Mouse (Mus musculus) MEL (cell line): Measurements from ENCODE around the gene Psmb9. TPM values are rescaled to one million over a fixed set of nuclear protein-coding genes. Genes with fewer than 3 reads are reported as not detected.

Experiments used
- DNase-seq: peaks from one replicate; pipeline ENCODE4 v3.0.0; 2011; ENCODE audit warnings: low read depth, low spot score
- H3K27ac ChIP-seq: 2 replicates; pipeline ENCODE4 v1.5.1; 2012; ENCODE audit warnings: low read depth, mild to moderate bottlenecking, control low read depth, low read length, moderate library complexity; ENCODE audit not compliant: control insufficient read depth
- H3K27me3 ChIP-seq, 2 experiments: fragments of 150-350 bp in 1 of 2; sonication (generic) in 1 of 2; 2 replicates each; pipeline ENCODE4 v1.6.1; 2012; ENCODE audit warnings: low read length in 2 of 2, mild to moderate bottlenecking in 2 of 2, improper control_type of control experiment in 1 of 2, moderate library complexity in 1 of 2; ENCODE audit not compliant: insufficient read depth in 2 of 2, control insufficient read depth in 1 of 2
- H3K36me3 ChIP-seq, 2 experiments: 2 replicates each; pipeline ENCODE4 v1.6.1; 2012 to 2014; ENCODE audit warnings: low read length in 2 of 2, improper control_type of control experiment in 1 of 2, inconsistent platforms in 1 of 2, mild to moderate bottlenecking in 1 of 2; ENCODE audit not compliant: insufficient read depth in 2 of 2, control insufficient read depth in 1 of 2
- H3K4me1 ChIP-seq, 2 experiments: fragments of 150-350 bp in 1 of 2; sonication (generic) in 1 of 2; 2 replicates each; pipeline ENCODE4 v1.6.1; 2012; ENCODE audit warnings: low read length in 2 of 2, improper control_type of control experiment in 1 of 2, mild to moderate bottlenecking in 1 of 2; ENCODE audit not compliant: insufficient read depth in 2 of 2, control insufficient read depth in 1 of 2
- H3K4me3 ChIP-seq, 2 experiments: fragments of 150-350 bp in 1 of 2; sonication (generic) in 1 of 2; 2 replicates each; pipeline ENCODE4 v1.5.1; 2012; ENCODE audit warnings: low read depth in 2 of 2, low read length in 2 of 2, mild to moderate bottlenecking in 2 of 2, moderate library complexity in 2 of 2, control low read depth in 1 of 2, improper control_type of control experiment in 1 of 2; ENCODE audit not compliant: control insufficient read depth in 1 of 2, insufficient read depth in 1 of 2
- H3K79me2 ChIP-seq: 2 replicates; pipeline ENCODE4 v1.6.1; 2012; ENCODE audit warnings: mild to moderate bottlenecking, low read length, moderate library complexity; ENCODE audit not compliant: control insufficient read depth, poor library complexity, insufficient read depth
- H3K9ac ChIP-seq: 2 replicates; pipeline ENCODE4 v1.6.1; 2012; ENCODE audit warnings: low read depth, mild to moderate bottlenecking, control low read depth, low read length, moderate library complexity; ENCODE audit not compliant: control insufficient read depth, poor library complexity, severe bottlenecking
- H3K9me3 ChIP-seq: fragments of 150-350 bp; sonication (generic); replicated peaks from 2 replicates; pipeline ENCODE4 v1.6.1; 2012; ENCODE audit warnings: mild to moderate bottlenecking, low read length, improper control_type of control experiment, moderate library complexity; ENCODE audit not compliant: insufficient read depth
- BHLHE40 ChIP-seq: IDR thresholded peaks from 2 replicates; pipeline ENCODE4 v1.6.1; 2012; ENCODE audit warnings: low read depth, mild to moderate bottlenecking, inconsistent platforms, low read length, improper control_type of control experiment, borderline replicate concordance
- CHD2 ChIP-seq: IDR thresholded peaks from 2 replicates; pipeline ENCODE4 v1.6.1; 2011; ENCODE audit warnings: low read length, improper control_type of control experiment
- E2F4 ChIP-seq: IDR thresholded peaks from 2 replicates; pipeline ENCODE4 v1.6.1; 2011; ENCODE audit warnings: low read depth, low read length, improper control_type of control experiment, borderline replicate concordance
- ETS1 ChIP-seq: IDR thresholded peaks from 2 replicates; pipeline ENCODE4 v1.6.1; 2012; ENCODE audit warnings: low read depth, mild to moderate bottlenecking, inconsistent platforms, low read length, improper control_type of control experiment, moderate library complexity
- HCFC1 ChIP-seq: IDR thresholded peaks from 2 replicates; pipeline ENCODE4 v1.6.1; 2012; ENCODE audit warnings: low read depth, mild to moderate bottlenecking, inconsistent platforms, low read length, improper control_type of control experiment, moderate library complexity
- JUND ChIP-seq: IDR thresholded peaks from 2 replicates; pipeline ENCODE4 v1.6.1; 2011; ENCODE audit warnings: low read depth, mild to moderate bottlenecking, improper control_type of control experiment, low read length
- MAX ChIP-seq: IDR thresholded peaks from 2 replicates; pipeline ENCODE4 v1.6.1; 2011; ENCODE audit warnings: low read length, improper control_type of control experiment
- MAZ ChIP-seq: IDR thresholded peaks from 2 replicates; pipeline ENCODE4 v1.6.1; 2012; ENCODE audit warnings: low read depth, mild to moderate bottlenecking, inconsistent platforms, low read length, improper control_type of control experiment
- MEF2A ChIP-seq: IDR thresholded peaks from 2 replicates; pipeline ENCODE4 v1.6.1; 2014; ENCODE audit warnings: low read depth, mild to moderate bottlenecking, inconsistent platforms, low read length, improper control_type of control experiment; ENCODE audit not compliant: poor library complexity, insufficient replicate concordance, severe bottlenecking; ENCODE audit errors: extremely low read depth
- MXI1 ChIP-seq: IDR thresholded peaks from 2 replicates; pipeline ENCODE4 v1.6.1; 2011; ENCODE audit warnings: mild to moderate bottlenecking, low read depth, low read length, improper control_type of control experiment
- MYC ChIP-seq: IDR thresholded peaks from 2 replicates; pipeline ENCODE4 v1.6.1; 2011; ENCODE audit warnings: low read depth, mild to moderate bottlenecking, low read length, improper control_type of control experiment, moderate library complexity
- POLR2A ChIP-seq, 2 experiments: IDR thresholded peaks; 2 replicates each; pipeline ENCODE4 v1.6.1; 2011 to 2012; ENCODE audit warnings: low read length in 2 of 2, mild to moderate bottlenecking in 2 of 2, control low read depth in 1 of 2, improper control_type of control experiment in 1 of 2, low read depth in 1 of 2, moderate library complexity in 1 of 2; ENCODE audit not compliant: control insufficient read depth in 1 of 2, insufficient read depth in 1 of 2, poor library complexity in 1 of 2
- POLR2AphosphoS5 ChIP-seq: IDR thresholded peaks from 2 replicates; pipeline ENCODE4 v1.6.1; 2012; ENCODE audit warnings: low read depth, borderline replicate concordance, mild to moderate bottlenecking, inconsistent platforms, low read length, moderate library complexity, mixed read lengths
- RAD21 ChIP-seq: IDR thresholded peaks from 2 replicates; pipeline ENCODE4 v1.6.1; 2011; ENCODE audit warnings: mild to moderate bottlenecking, low read depth, low read length, improper control_type of control experiment
- SIN3A ChIP-seq: IDR thresholded peaks from 2 replicates; pipeline ENCODE4 v1.6.1; 2012; ENCODE audit warnings: low read length, improper control_type of control experiment, inconsistent platforms
- USF1 ChIP-seq: IDR thresholded peaks from 2 replicates; pipeline ENCODE4 v1.6.1; 2014; ENCODE audit warnings: low read depth, mild to moderate bottlenecking, inconsistent platforms, low read length, improper control_type of control experiment, moderate library complexity
- USF2 ChIP-seq, 2 experiments: IDR thresholded peaks; 2 replicates each; pipeline ENCODE4 v1.6.1; 2011 to 2012; ENCODE audit warnings: improper control_type of control experiment in 2 of 2, low read length in 2 of 2, borderline replicate concordance in 1 of 2, inconsistent platforms in 1 of 2, low read depth in 1 of 2, mild to moderate bottlenecking in 1 of 2; ENCODE audit not compliant: insufficient read depth in 1 of 2
- ZC3H11A ChIP-seq: IDR thresholded peaks from 2 replicates; pipeline ENCODE4 v1.6.1; 2012; ENCODE audit warnings: low read depth, mild to moderate bottlenecking, inconsistent platforms, low read length, improper control_type of control experiment
- ZKSCAN1 ChIP-seq: IDR thresholded peaks from 2 replicates; pipeline ENCODE4 v1.6.1; 2012; ENCODE audit warnings: low read depth, mild to moderate bottlenecking, inconsistent platforms, low read length, improper control_type of control experiment, moderate library complexity
- polyA plus RNA-seq, 2 experiments: library from polyadenylated mRNA; stranded (reverse) in 1 of 2; unstranded in 1 of 2; fragments of >175 nt in 1 of 2; fragments of >200 nt in 1 of 2; gene quantifications; 2 replicates each; pipeline versions ENCODE4 v1.2.1 to v1.2.4; 2012; ENCODE audit warnings: low replicate concordance in 2 of 2, low read depth in 1 of 2; ENCODE audit not compliant: insufficient read length in 2 of 2, insufficient read depth in 1 of 2, missing spikeins in 1 of 2
- total RNA-seq: library from RNA; depleted of rRNA; stranded (reverse); fragments of 300-350 nt; gene quantifications from 2 replicates; pipeline ENCODE4 v1.2.3, GENCODE M21; 2012

Psmb9 gene
- total and polyA plus RNA-seq, 3 experiments: 14.7 to 24.9 TPM; not detected in 1

DNA sequence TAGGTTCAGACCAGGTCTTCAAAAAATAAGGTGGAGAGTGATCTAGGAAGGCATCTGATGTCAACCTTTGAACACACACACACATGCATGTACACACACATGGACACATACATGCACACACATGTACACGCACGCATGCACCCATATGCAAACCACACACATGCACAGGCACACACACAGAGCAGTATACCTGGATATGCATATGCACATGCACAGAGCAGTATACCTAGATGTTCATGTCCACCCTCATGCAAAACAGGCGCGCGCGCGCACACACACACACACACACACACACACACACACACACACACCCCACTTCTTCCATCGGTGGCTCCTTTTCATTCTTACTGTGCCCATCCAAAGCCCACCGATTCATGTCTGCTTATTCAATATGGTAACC, 20.3 kb upstream of the Psmb9 start:
- peaks cover 2 to 28% of the 10 kb centered on the region in 2 experiments; a peak in 3 of 4 replicates for H3K36me3 ChIP-seq
- no peak overlapping the region for H3K27ac ChIP-seq
- H3K4me1 ChIP-seq: peaks cover 15 to 43% of the 10 kb centered on the region in 2 experiments
- peaks cover 13% of the 10 kb centered on the region for H3K79me2 ChIP-seq
- no peak overlapping the region for H3K4me3 ChIP-seq
- no peak overlapping the region for H3K9ac ChIP-seq
- no peak for DNase-seq
- no peaks in the 10 kb centered on the region for H3K27me3 ChIP-seq
- H3K9me3 ChIP-seq: no peaks in the 10 kb centered on the region
- no peak for TF ChIP-seq RAD21
- no peak for TF ChIP-seq SIN3A
- no peak for TF ChIP-seq MAX
- TF ChIP-seq ZKSCAN1: no peak
- no peak for TF ChIP-seq MAZ
- TF ChIP-seq POLR2AphosphoS5: no peak
- TF ChIP-seq MXI1: no peak
- no peak for TF ChIP-seq CHD2
- no peak for TF ChIP-seq ZC3H11A
- no peak for TF ChIP-seq E2F4
- no peak for TF ChIP-seq USF1
- no peak for TF ChIP-seq HCFC1
- no peak for TF ChIP-seq MYC
- no peak for TF ChIP-seq ETS1
- TF ChIP-seq POLR2A (IDR thresholded peaks at IDR 0.05; ENCODE audit: control insufficient read depth in 1 of 2, insufficient read depth in 1 of 2, low read depth in 1 of 2, low read length in 2 of 2, poor library complexity in 1 of 2): no peak
- no peak for TF ChIP-seq MEF2A
- no peak for TF ChIP-seq BHLHE40
- no peak for TF ChIP-seq USF2 (IDR thresholded peaks at IDR 0.05; ENCODE audit: borderline replicate concordance in 1 of 2, insufficient read depth in 1 of 2, low read depth in 1 of 2, low read length in 2 of 2)
- TF ChIP-seq, all 39 proteins: peak for 0

DNA sequence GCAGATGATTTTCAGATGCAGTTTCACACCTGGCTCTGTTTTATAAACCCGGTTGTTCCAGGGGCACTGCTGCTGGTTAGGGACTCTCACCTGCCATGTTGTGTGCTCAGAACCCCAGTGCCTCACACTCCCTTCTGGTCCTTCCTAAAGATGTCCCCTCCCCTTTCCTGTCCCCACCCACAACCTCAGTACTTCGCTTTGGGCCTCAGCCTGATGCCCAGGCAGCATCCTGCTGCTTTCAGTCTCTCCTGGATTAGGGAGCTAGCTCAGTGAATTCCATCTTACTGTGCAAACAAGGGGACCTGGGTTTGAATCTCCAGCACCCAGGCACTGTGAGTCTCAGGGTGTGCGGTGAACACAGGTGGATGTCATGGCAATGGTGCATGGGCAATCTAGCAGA, 19.9 kb upstream of the Psmb9 start:
- Histone ChIP-seq H3K27me3 (no peaks in the 10 kb centered on the region), H3K4me1 (peaks cover 14 to 43% of the 10 kb centered on the region in 2 experiments), H3K4me3 (no peak overlapping the region), H3K79me2 (peaks cover 13% of the 10 kb centered on the region), H3K27ac (no peak overlapping the region), H3K9ac (no peak overlapping the region), H3K9me3 (no peaks in the 10 kb centered on the region), H3K36me3 (peaks cover under 1 to 28% of the 10 kb centered on the region in 2 experiments; a peak in 3 of 4 replicates)
- peak; percentile 42 for DNase-seq
- TF ChIP-seq JUND (no peak), POLR2A (IDR thresholded peaks at IDR 0.05; ENCODE audit: control insufficient read depth in 1 of 2, insufficient read depth in 1 of 2, low read depth in 1 of 2, low read length in 2 of 2, poor library complexity in 1 of 2) (0 out of 4 replicates have a peak, but pooled peaks of 1 of the 2 experiments have one; percentile 33)
- TF ChIP-seq, all 39 proteins: peak for 1
